Comparison of ENCODE assay signal across 8 mouse cellular contexts in genomic region chr9:62522791-62523471, GRCm38 (mm10). TPM values are rescaled to one million over a fixed set of nuclear protein-coding genes. Genes with fewer than 3 reads are reported as not detected.
DNase-seq lines count a peak whose midpoint lies in the region; ATAC-seq lines count a peak whose summit lies in the region.

No protein-coding gene starts in this region.

- no peaks in the 10 kb centered on the region for H3K9me3 ChIP-seq in heart, embryonic 10.5 days

- ATAC-seq in megakaryocyte-erythroid progenitor cell, adult 5-6 weeks (replicated peaks; ENCODE audit: low FRiP score, low TSS enrichment, poor library complexity, severe bottlenecking), result no peak

- H3K27ac ChIP-seq in heart, embryonic 10.5 days, result peak overlapping the region; percentile 74

- DNase-seq in thymus, postnatal 4 days, result peak; percentile 56
- no peak for DNase-seq in thymus, postnatal 25 days
- DNase-seq in heart, embryonic 10.5 days (ENCODE audit: low spot score), result no peak
- peak; percentile 51 to 57 for DNase-seq in kidney, adult 8-10 months
- DNase-seq in lung, postnatal 10 days, result peak; percentile 91
- DNase-seq in MN1 (ENCODE audit: low spot score), result no peak
- DNase-seq in urinary bladder, postnatal 25 days (ENCODE audit: low spot score), result no peak

- peak overlapping the region; percentile 2; the same call in 1 of the 2 replicates for H3K4me3 ChIP-seq in heart, embryonic 10.5 days

- WGBS in heart, embryonic 10.5 days, result 8% methylated on average over 15 of the region's 15 CpGs

- no peaks in the 10 kb centered on the region for H3K36me3 ChIP-seq in heart, embryonic 10.5 days

- peaks cover 6% of the 10 kb centered on the region; the same call in 1 of the 2 replicates for H3K27me3 ChIP-seq in heart, embryonic 10.5 days (ENCODE audit: insufficient read depth, poor library complexity, severe bottlenecking)

- peaks cover 83% of the 10 kb centered on the region for H3K4me1 ChIP-seq in heart, embryonic 10.5 days

RNA-seq across cellular contexts. Expression of gene Coro2b, which starts 13.9 kb away (rescaled TPM):
- polyA plus RNA-seq in heart, embryonic 10.5 days (2016; fragmentation: Nextera tagmentation; extraction: Ambion mirVana), result 6.0 and 6.3 TPM in 2 replicates
- 1.2 TPM in 1 of 2 replicates, not detected in the other for total RNA-seq in megakaryocyte-erythroid progenitor cell, adult 5-6 weeks (2014; fragmentation: Nextera tagmentation)
- total RNA-seq in megakaryocyte-erythroid progenitor cell, adult 5-6 weeks (2017), result not detected in 2 replicates

Comparison
In these comparisons a context has a peak if more than half of its experiments do, and no peak if none do; other contexts are left out.
1. DNase-seq: peak in thymus, postnatal 4 days (single experiment), kidney, adult 8-10 months (2 of 2) and lung, postnatal 10 days (single experiment); none in thymus, postnatal 25 days (single experiment), heart, embryonic 10.5 days (single experiment), MN1 (single experiment) and urinary bladder, postnatal 25 days (single experiment).